Mouse (Mus musculus) liver, embryonic 15.5 days (tissue): ENCODE measurements at regions not wholly inside any gene's neighbourhood (a gene's known extent, or its start where the extent isn't known, plus 50 kb on each side); places are given as distances from the start of the nearest gene placed in this dataset.
A peak's percentile ranks its signal among the peaks of the same experiment; 100 is the strongest.

ENCODE experiments used
- ATAC-seq: fragments of 200-750 bp; cut with Nextera tagmentation; 2 replicates; pipeline ENCODE4 v1.8.0; 2017; ENCODE audit warnings: moderate number of reproducible peaks, mild to moderate bottlenecking, moderate library complexity; ENCODE audit not compliant: insufficient read depth
- H3K27ac ChIP-seq: fragments of 300-500 bp; sonication (generic); replicated peaks from 2 replicates; pipeline ENCODE4 v1.5.1; 2015; ENCODE audit warnings: mild to moderate bottlenecking, inconsistent platforms
- H3K27me3 ChIP-seq: fragments of 300-500 bp; sonication (generic); 2 replicates; pipeline ENCODE4 v1.6.1; 2015; ENCODE audit warnings: mild to moderate bottlenecking, inconsistent platforms
- H3K36me3 ChIP-seq: fragments of 300-500 bp; sonication (generic); replicated peaks from 2 replicates; pipeline ENCODE4 v1.6.1; 2015; ENCODE audit warnings: moderate library complexity, mild to moderate bottlenecking, inconsistent platforms
- H3K4me1 ChIP-seq: fragments of 300-500 bp; sonication (generic); replicated peaks from 2 replicates; pipeline ENCODE4 v1.6.1; 2015; ENCODE audit warnings: inconsistent platforms
- H3K4me2 ChIP-seq: fragments of 300-500 bp; sonication (generic); 2 replicates; pipeline ENCODE4 v1.6.1; 2015; ENCODE audit warnings: moderate library complexity, mild to moderate bottlenecking, inconsistent platforms
- H3K4me3 ChIP-seq: fragments of 300-500 bp; sonication (generic); replicated peaks from 2 replicates; pipeline ENCODE4 v1.5.1; 2015; ENCODE audit warnings: mild to moderate bottlenecking, inconsistent platforms
- H3K9ac ChIP-seq: fragments of 300-500 bp; sonication (generic); 2 replicates; pipeline ENCODE4 v1.6.1; 2015; ENCODE audit warnings: moderate library complexity, mild to moderate bottlenecking, inconsistent platforms
- H3K9me3 ChIP-seq: fragments of 300-500 bp; sonication (generic); replicated peaks from 2 replicates; pipeline ENCODE4 v1.6.1; 2016; ENCODE audit warnings: inconsistent platforms
- WGBS: fragments of 180-500 bp; shearing (Covaris S2); methylation state at CpG from one replicate; pipeline ENCODE4 v1.1.7; 2015; ENCODE audit warnings: mixed read lengths; ENCODE audit not compliant: insufficient replicate concordance; 5-methylcytosine and 5-hydroxymethylcytosine counted together

GRCm38 (mm10) chr2:8429652-8430343 lies 920.4 kb upstream of the Celf2 start:
- peak; percentile 71 for ATAC-seq
- Histone ChIP-seq H3K9ac (no peak overlapping the region), H3K4me3 (no peak overlapping the region), H3K4me1 (no peaks in the 10 kb centered on the region), H3K9me3 (no peaks in the 10 kb centered on the region), H3K4me2 (no peak overlapping the region), H3K27me3 (no peaks in the 10 kb centered on the region), H3K27ac (no peak overlapping the region), H3K36me3 (no peaks in the 10 kb centered on the region)
- 46% methylated on average over 5 of the region's 5 CpGs for WGBS

- no peaks in the 10 kb centered on the region for H3K36me3 ChIP-seq
- H3K4me2 ChIP-seq: no peak overlapping the region
- H3K9me3 ChIP-seq: no peaks in the 10 kb centered on the region
- H3K27ac ChIP-seq: no peak overlapping the region
- no peaks in the 10 kb centered on the region for H3K4me1 ChIP-seq
- ATAC-seq: no peak
- H3K27me3 ChIP-seq: no peaks in the 10 kb centered on the region
- WGBS: 45% methylated on average over 2 of the region's 2 CpGs
- no peak overlapping the region for H3K4me3 ChIP-seq
- no peak overlapping the region for H3K9ac ChIP-seq
Observed at GRCm38 (mm10) chr2:8428145-8428544, 918.8 kb upstream of the Celf2 start.

GRCm38 (mm10) chr2:8427720-8428119 lies 918.4 kb upstream of the Celf2 start:
- H3K4me3 ChIP-seq: no peak overlapping the region
- H3K27ac ChIP-seq: no peak overlapping the region
- 43% methylated on average over 1 of the region's 1 CpGs for WGBS
- H3K4me2 ChIP-seq: no peak overlapping the region
- no peaks in the 10 kb centered on the region for H3K9me3 ChIP-seq
- ATAC-seq: no peak
- H3K27me3 ChIP-seq: no peaks in the 10 kb centered on the region
- H3K9ac ChIP-seq: no peak overlapping the region
- no peaks in the 10 kb centered on the region for H3K36me3 ChIP-seq
- no peaks in the 10 kb centered on the region for H3K4me1 ChIP-seq

DNA sequence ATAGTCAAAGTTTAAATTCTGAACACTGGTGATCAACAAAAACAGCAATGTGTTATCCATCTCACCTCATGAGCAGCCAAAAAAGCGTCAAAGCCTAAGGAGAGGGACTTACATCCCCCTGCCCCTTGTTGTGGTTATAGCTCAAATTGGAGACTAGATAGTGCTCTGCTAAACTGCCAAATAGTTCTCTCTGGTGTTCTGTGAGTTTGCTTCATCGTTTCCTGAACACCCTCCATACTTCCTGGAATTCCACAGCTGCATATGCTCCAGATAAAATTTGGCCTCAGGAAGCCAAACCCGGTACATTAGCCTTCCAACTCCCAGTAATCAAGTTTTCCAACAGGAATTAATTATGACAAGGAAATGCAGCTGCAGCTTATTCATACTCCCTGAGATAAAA lies 906.6 kb upstream of the Celf2 start:
- Histone ChIP-seq H3K9ac (no peak overlapping the region), H3K27me3 (no peaks in the 10 kb centered on the region), H3K4me1 (no peaks in the 10 kb centered on the region), H3K36me3 (no peaks in the 10 kb centered on the region), H3K9me3 (no peaks in the 10 kb centered on the region), H3K4me2 (no peak overlapping the region), H3K27ac (no peak overlapping the region), H3K4me3 (no peak overlapping the region)
- ATAC-seq: no peak
- WGBS: 33% methylated on average over 3 of the region's 3 CpGs

DNA sequence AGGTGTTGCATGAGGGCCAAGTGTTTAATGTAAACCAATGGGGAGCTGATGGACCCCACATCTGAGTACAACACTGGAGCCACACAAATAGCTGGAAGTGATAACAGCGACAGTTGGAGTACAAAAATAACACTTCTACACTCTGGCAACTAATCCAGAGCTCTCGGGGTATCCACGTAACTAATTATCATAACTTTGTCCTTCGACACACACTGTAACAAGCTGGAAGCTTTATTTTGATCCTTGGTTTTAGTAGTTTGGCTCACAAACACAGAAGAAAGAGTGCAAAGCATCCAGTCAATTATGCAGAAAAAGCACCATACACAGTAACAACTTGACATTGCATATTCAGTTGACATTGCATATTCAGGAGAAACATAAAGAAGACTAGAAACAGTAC lies 884.8 kb upstream of the Celf2 start:
- H3K36me3 ChIP-seq: no peaks in the 10 kb centered on the region
- H3K27ac ChIP-seq: no peak overlapping the region
- no peak overlapping the region for H3K4me3 ChIP-seq
- no peak for ATAC-seq
- H3K4me2 ChIP-seq: no peak overlapping the region
- no peaks in the 10 kb centered on the region for H3K4me1 ChIP-seq
- no peaks in the 10 kb centered on the region for H3K9me3 ChIP-seq
- WGBS: 63% methylated on average over 4 of the region's 4 CpGs
- no peak overlapping the region for H3K9ac ChIP-seq
- no peaks in the 10 kb centered on the region for H3K27me3 ChIP-seq

DNA sequence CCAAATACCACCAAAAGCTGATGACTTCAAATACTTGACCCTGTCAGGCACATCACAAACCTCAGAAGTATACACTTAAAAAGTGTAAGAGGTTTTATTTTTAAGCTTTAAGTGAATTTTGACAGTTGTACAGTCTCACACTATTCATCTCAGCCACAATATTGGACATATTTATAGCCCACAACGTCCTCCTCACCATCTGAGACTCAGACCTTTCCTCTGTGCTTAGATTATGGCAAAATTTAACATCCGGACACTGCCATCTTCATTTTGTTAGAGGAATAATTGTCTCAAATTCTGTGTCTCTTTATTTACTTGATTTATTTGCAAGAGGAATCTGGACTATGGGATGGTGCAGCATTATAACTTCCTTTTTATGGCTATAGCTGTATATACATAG lies 880.2 kb upstream of the Celf2 start:
- Histone ChIP-seq H3K27ac (no peak overlapping the region), H3K9me3 (no peaks in the 10 kb centered on the region), H3K36me3 (no peaks in the 10 kb centered on the region), H3K9ac (no peak overlapping the region), H3K27me3 (no peaks in the 10 kb centered on the region), H3K4me1 (no peaks in the 10 kb centered on the region), H3K4me3 (no peak overlapping the region), H3K4me2 (no peak overlapping the region)
- 43% methylated on average over 2 of the region's 2 CpGs for WGBS
- no peak for ATAC-seq

GRCm38 (mm10) chr2:8380246-8380645 lies 870.9 kb upstream of the Celf2 start:
- H3K4me3 ChIP-seq: no peak overlapping the region
- WGBS: 21% methylated on average over 1 of the region's 1 CpGs
- H3K27ac ChIP-seq: no peak overlapping the region
- H3K27me3 ChIP-seq: no peaks in the 10 kb centered on the region
- ATAC-seq: no peak
- no peaks in the 10 kb centered on the region for H3K4me1 ChIP-seq
- H3K9ac ChIP-seq: no peak overlapping the region
- H3K36me3 ChIP-seq: no peaks in the 10 kb centered on the region
- no peaks in the 10 kb centered on the region for H3K9me3 ChIP-seq
- H3K4me2 ChIP-seq: no peak overlapping the region

DNA sequence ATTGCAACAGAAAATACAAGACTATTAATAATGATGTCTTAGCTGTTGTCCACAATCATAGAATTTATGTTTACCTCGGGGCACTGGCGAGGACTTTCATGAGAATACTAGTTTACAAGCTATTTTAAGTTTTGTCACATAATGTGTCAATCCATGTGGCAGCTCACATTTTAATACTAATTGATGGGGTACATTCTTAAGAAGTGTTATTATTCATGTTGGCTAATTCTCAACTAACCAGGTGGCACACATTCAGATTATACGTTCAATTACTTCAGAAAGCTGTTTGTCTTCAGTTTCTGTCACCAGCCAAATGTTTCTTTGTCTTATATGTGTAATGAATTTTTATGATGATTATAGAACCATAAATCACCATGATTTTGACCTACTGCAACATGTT lies 870.2 kb upstream of the Celf2 start:
- H3K4me2 ChIP-seq: no peak overlapping the region
- no peaks in the 10 kb centered on the region for H3K4me1 ChIP-seq
- H3K4me3 ChIP-seq: no peak overlapping the region
- H3K27ac ChIP-seq: no peak overlapping the region
- H3K9me3 ChIP-seq: no peaks in the 10 kb centered on the region
- no peaks in the 10 kb centered on the region for H3K36me3 ChIP-seq
- no peak overlapping the region for H3K9ac ChIP-seq
- 62% methylated on average over 3 of the region's 3 CpGs for WGBS
- H3K27me3 ChIP-seq: no peaks in the 10 kb centered on the region
- no peak for ATAC-seq

DNA sequence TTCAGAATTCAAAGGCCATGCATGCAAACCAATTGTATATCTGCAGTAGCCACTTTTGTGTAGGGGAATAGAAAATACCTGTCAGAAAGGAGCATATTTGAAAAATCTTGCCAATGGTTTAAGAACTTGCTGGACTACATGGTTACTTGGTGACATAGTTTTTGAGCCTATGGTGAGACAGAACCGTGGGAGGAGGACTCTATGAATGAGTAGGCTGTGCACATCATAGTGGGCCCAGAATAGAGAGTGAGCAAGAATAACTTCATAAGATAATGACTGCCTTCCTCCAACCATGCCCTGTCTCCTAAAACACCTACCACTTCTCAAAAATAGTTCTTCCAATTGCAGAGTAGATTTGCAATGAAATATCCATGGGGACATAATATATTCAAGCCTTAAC lies 838.5 kb upstream of the Celf2 start:
- ATAC-seq: no peak

DNA sequence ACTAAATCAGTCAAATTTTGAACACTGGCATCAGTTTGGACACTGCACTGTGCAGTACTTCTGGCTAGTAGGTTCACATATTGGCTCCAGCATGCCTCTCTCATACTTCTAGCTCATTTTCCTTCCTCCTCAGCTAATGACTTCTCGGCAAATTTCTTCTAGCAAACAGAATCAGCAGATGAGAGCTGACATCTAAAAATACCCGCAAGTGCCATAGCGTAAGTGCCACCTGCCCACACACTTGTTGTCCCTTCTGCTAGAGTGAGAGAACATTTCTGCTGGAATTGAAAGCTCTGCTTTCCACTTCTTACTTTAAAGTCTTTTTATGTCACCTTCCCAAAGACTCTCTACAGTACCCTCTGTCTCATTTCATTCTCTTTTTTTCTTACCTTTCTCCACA lies 835.4 kb upstream of the Celf2 start:
- ATAC-seq: no peak
- Histone ChIP-seq H3K9me3 (no peaks in the 10 kb centered on the region), H3K27ac (no peak overlapping the region), H3K4me1 (no peaks in the 10 kb centered on the region), H3K9ac (no peak overlapping the region), H3K27me3 (no peaks in the 10 kb centered on the region), H3K4me2 (no peak overlapping the region), H3K4me3 (no peak overlapping the region), H3K36me3 (no peaks in the 10 kb centered on the region)
- WGBS: 70% methylated on average over 3 of the region's 3 CpGs

More for the DNA sequence above, 838.5 kb upstream of the Celf2 start:
- Histone ChIP-seq H3K27me3 (no peaks in the 10 kb centered on the region), H3K9me3 (no peaks in the 10 kb centered on the region), H3K27ac (no peak overlapping the region), H3K4me3 (no peak overlapping the region), H3K36me3 (no peaks in the 10 kb centered on the region), H3K9ac (no peak overlapping the region), H3K4me1 (no peaks in the 10 kb centered on the region), H3K4me2 (no peak overlapping the region)
- WGBS: 49% methylated on average over 1 of the region's 1 CpGs

GRCm38 (mm10) chr2:8338271-8338670 lies 828.9 kb upstream of the Celf2 start:
- Histone ChIP-seq H3K4me3 (no peak overlapping the region), H3K9ac (no peak overlapping the region), H3K27me3 (no peaks in the 10 kb centered on the region), H3K9me3 (no peaks in the 10 kb centered on the region), H3K4me2 (no peak overlapping the region), H3K4me1 (no peaks in the 10 kb centered on the region), H3K27ac (no peak overlapping the region), H3K36me3 (no peaks in the 10 kb centered on the region)
- ATAC-seq: no peak
- WGBS: 60% methylated on average over 7 of the region's 7 CpGs

DNA sequence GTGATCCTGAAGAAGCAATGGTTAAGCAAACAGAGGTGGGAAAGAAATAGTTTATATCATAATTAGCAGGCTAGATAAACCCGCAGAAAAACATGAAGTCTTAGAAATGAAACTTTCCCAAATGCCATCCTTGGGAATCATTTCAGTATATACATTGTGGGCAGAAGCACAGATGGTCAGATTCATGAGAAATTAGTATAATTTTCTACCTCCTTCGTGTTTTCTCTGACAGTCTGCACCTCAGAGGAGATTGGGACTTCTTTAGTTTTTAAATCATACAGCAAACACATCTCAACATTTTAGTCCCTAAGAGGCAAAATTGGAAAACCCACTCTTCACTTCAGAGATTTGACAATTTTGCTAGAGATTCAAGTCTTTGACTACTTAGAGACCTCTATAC lies 786.6 kb upstream of the Celf2 start:
- no peak for ATAC-seq

More for the DNA sequence above, 786.6 kb upstream of the Celf2 start:
- H3K4me3 ChIP-seq: no peak overlapping the region
- 38% methylated on average over 2 of the region's 2 CpGs for WGBS
- H3K36me3 ChIP-seq: no peaks in the 10 kb centered on the region
- H3K27ac ChIP-seq: no peak overlapping the region
- H3K4me2 ChIP-seq: no peak overlapping the region
- H3K4me1 ChIP-seq: no peaks in the 10 kb centered on the region
- no peaks in the 10 kb centered on the region for H3K9me3 ChIP-seq
- no peak overlapping the region for H3K9ac ChIP-seq
- H3K27me3 ChIP-seq: no peaks in the 10 kb centered on the region
